Mouse (Mus musculus) liver, embryonic 16.5 days (tissue): ENCODE data around the gene Orai2. TPM values are rescaled to one million over a fixed set of nuclear protein-coding genes. Genes with fewer than 3 reads are reported as not detected.
"Not testable (repeated sequence)": the region's sequence is repeated elsewhere in the genome, so short reads cannot be mapped to it uniquely, and the experiment has no call there.

ENCODE experiments used
- ATAC-seq: fragments of 200-750 bp; cut with Nextera tagmentation; 2 replicates; pipeline ENCODE4 v1.8.0; 2017; ENCODE audit warnings: low read depth, mild to moderate bottlenecking, moderate number of reproducible peaks, moderate library complexity
- H3K27ac ChIP-seq: fragments of 300-500 bp; sonication (generic); 2 replicates; pipeline ENCODE4 v1.5.1; 2014; ENCODE audit warnings: mild to moderate bottlenecking, low read length
- H3K27me3 ChIP-seq: fragments of 300-500 bp; sonication (generic); 2 replicates; pipeline ENCODE4 v1.6.1; 2014; ENCODE audit warnings: low read depth, low read length, mixed read lengths; ENCODE audit not compliant: control insufficient read depth, insufficient read depth
- H3K36me3 ChIP-seq: fragments of 300-500 bp; sonication (generic); 2 replicates; pipeline ENCODE4 v1.6.1; 2014; ENCODE audit warnings: mild to moderate bottlenecking; ENCODE audit not compliant: control insufficient read depth, insufficient read depth
- H3K4me1 ChIP-seq: fragments of 300-500 bp; sonication (generic); 2 replicates; pipeline ENCODE4 v1.6.1; 2014; ENCODE audit warnings: low read depth, low read length, mixed read lengths; ENCODE audit not compliant: control insufficient read depth
- H3K4me2 ChIP-seq: fragments of 300-500 bp; sonication (generic); 2 replicates; pipeline ENCODE4 v1.6.1; 2014; ENCODE audit warnings: low read depth, low read length, mixed read lengths
- H3K4me3 ChIP-seq: fragments of 300-500 bp; sonication (generic); 2 replicates; pipeline ENCODE4 v1.5.1; 2014; ENCODE audit warnings: low read depth, mild to moderate bottlenecking, low read length
- H3K9ac ChIP-seq: fragments of 300-500 bp; sonication (generic); 2 replicates; pipeline ENCODE4 v1.6.1; 2014; ENCODE audit warnings: low read depth, low read length
- H3K9me3 ChIP-seq: fragments of 300-500 bp; sonication (generic); replicated peaks from 2 replicates; pipeline ENCODE4 v1.6.1; 2016; ENCODE audit warnings: low read length; ENCODE audit not compliant: control insufficient read depth
- WGBS: fragments of 180-500 bp; shearing (Covaris S2); extraction: QIAGEN DNeasy Blood & Tissue Kit; methylation state at CpG from one replicate; pipeline ENCODE4 v1.1.7; 2014; ENCODE audit not compliant: insufficient replicate concordance; 5-methylcytosine and 5-hydroxymethylcytosine counted together
- polyA plus RNA-seq: library from polyadenylated mRNA; unstranded; fragments of >200 nt; fragmentation: Nextera tagmentation; extraction: Ambion mirVana; gene quantifications from 2 replicates; pipeline ENCODE4 v1.2.1, GENCODE M21; 2015

Orai2 gene
- polyA plus RNA-seq, 1 experiment from 2014 or later, result 4.0 TPM

GRCm38 (mm10) chr5:136211341-136212102, 41.0 kb upstream of the Orai2 start:
- WGBS, result 63% methylated on average over 14 of the region's 14 CpGs
- H3K27me3 ChIP-seq, H3K4me3 ChIP-seq, H3K4me2 ChIP-seq, H3K36me3 ChIP-seq, H3K27ac ChIP-seq, H3K9me3 ChIP-seq, ATAC-seq, H3K9ac ChIP-seq, H3K4me1 ChIP-seq: not testable (repeated sequence)

GRCm38 (mm10) chr5:136210549-136210948, 40.0 kb upstream of the Orai2 start:
- no peak for ATAC-seq
- WGBS, result 26% methylated on average over 5 of the region's 5 CpGs
- H3K27ac ChIP-seq, result no peak overlapping the region
- no peaks in the 10 kb centered on the region for H3K36me3 ChIP-seq
- no peaks in the 10 kb centered on the region for H3K9me3 ChIP-seq
- no peak overlapping the region for H3K4me2 ChIP-seq
- no peaks in the 10 kb centered on the region for H3K4me1 ChIP-seq
- no peak overlapping the region for H3K9ac ChIP-seq
- H3K27me3 ChIP-seq, result no peaks in the 10 kb centered on the region
- H3K4me3 ChIP-seq, result no peak overlapping the region

- 28% methylated on average over 7 of the region's 7 CpGs for WGBS
- Histone ChIP-seq H3K9ac (no peak overlapping the region), H3K27ac (no peak overlapping the region), H3K4me1 (peaks cover 11% of the 10 kb centered on the region), H3K4me2 (no peak overlapping the region), H3K9me3 (no peaks in the 10 kb centered on the region), H3K36me3 (no peaks in the 10 kb centered on the region), H3K27me3 (no peaks in the 10 kb centered on the region), H3K4me3 (no peak overlapping the region)
- no peak for ATAC-seq
Measured at GRCm38 (mm10) chr5:136201832-136202231, 31.3 kb upstream of the Orai2 start.

GRCm38 (mm10) chr5:136199526-136199925, 29.0 kb upstream of the Orai2 start:
- no peak overlapping the region for H3K27ac ChIP-seq
- 35% methylated on average over 11 of the region's 11 CpGs for WGBS

GRCm38 (mm10) chr5:136198474-136199391, 28.2 kb upstream of the Orai2 start, which contains the start of gene Prkrip1:
TSS of gene Prkrip1 (minus strand) at chr5:136198963.
- 0% methylated on average over 61 of the region's 62 CpGs for WGBS
- H3K4me1 ChIP-seq, result peaks cover 11% of the 10 kb centered on the region
- H3K36me3 ChIP-seq, result peaks cover 25% of the 10 kb centered on the region
- peak within 1 kb of the TSS; percentile 90 for H3K9ac ChIP-seq
- H3K4me3 ChIP-seq, result peak within 1 kb of the TSS; percentile 85
- H3K27me3 ChIP-seq, result no peaks in the 10 kb centered on the region
- peak within 1 kb of the TSS; percentile 80 for H3K27ac ChIP-seq
- no peaks in the 10 kb centered on the region for H3K9me3 ChIP-seq
- H3K4me2 ChIP-seq, result peak within 1 kb of the TSS; percentile 93
- ATAC-seq, result peak; percentile 91

More at GRCm38 (mm10) chr5:136199526-136199925, 29.0 kb upstream of the Orai2 start:
- Histone ChIP-seq H3K27me3 (no peaks in the 10 kb centered on the region), H3K9ac (peak overlapping the region; percentile 90; the same call in 1 of the 2 replicates), H3K9me3 (no peaks in the 10 kb centered on the region), H3K36me3 (peaks cover 19% of the 10 kb centered on the region), H3K4me2 (peak overlapping the region; percentile 93), H3K4me3 (peak overlapping the region; percentile 85), H3K4me1 (peaks cover 11% of the 10 kb centered on the region)
- ATAC-seq, result no peak

- Histone ChIP-seq H3K4me2 (no peak overlapping the region), H3K4me3 (no peak overlapping the region), H3K27me3 (no peaks in the 10 kb centered on the region), H3K9me3 (no peaks in the 10 kb centered on the region), H3K27ac (no peak overlapping the region), H3K9ac (no peak overlapping the region), H3K4me1 (no peaks in the 10 kb centered on the region), H3K36me3 (peaks cover 42% of the 10 kb centered on the region)
- no peak for ATAC-seq
- 82% methylated on average over 7 of the region's 7 CpGs for WGBS
Measured at GRCm38 (mm10) chr5:136191870-136192269, 21.4 kb upstream of the Orai2 start.

- Histone ChIP-seq H3K9me3 (no peaks in the 10 kb centered on the region), H3K4me3 (no peak overlapping the region), H3K27ac (no peak overlapping the region), H3K27me3 (no peaks in the 10 kb centered on the region), H3K9ac (no peak overlapping the region), H3K4me1 (no peaks in the 10 kb centered on the region), H3K36me3 (peaks cover 19% of the 10 kb centered on the region), H3K4me2 (no peak overlapping the region)
- ATAC-seq, result no peak
- WGBS, result 31% methylated on average over 4 of the region's 4 CpGs
Measured at GRCm38 (mm10) chr5:136186723-136187122, 16.2 kb upstream of the Orai2 start.

- H3K4me2 ChIP-seq, result no peak overlapping the region
- H3K4me3 ChIP-seq, result no peak overlapping the region
- H3K9ac ChIP-seq, result no peak overlapping the region
- H3K4me1 ChIP-seq, result no peaks in the 10 kb centered on the region
- peaks cover 31% of the 10 kb centered on the region for H3K36me3 ChIP-seq
- WGBS, result 69% methylated on average over 7 of the region's 7 CpGs
- ATAC-seq, result no peak
- no peak overlapping the region for H3K27ac ChIP-seq
- H3K9me3 ChIP-seq, result no peaks in the 10 kb centered on the region
- H3K27me3 ChIP-seq, result no peaks in the 10 kb centered on the region
Measured at GRCm38 (mm10) chr5:136183766-136184165, 13.3 kb upstream of the Orai2 start.

GRCm38 (mm10) chr5:136182830-136183229, 12.3 kb upstream of the Orai2 start:
- ATAC-seq, result no peak
- Histone ChIP-seq H3K27me3 (no peaks in the 10 kb centered on the region), H3K9me3 (no peaks in the 10 kb centered on the region), H3K4me2 (no peak overlapping the region), H3K4me3 (no peak overlapping the region), H3K4me1 (no peaks in the 10 kb centered on the region), H3K9ac (no peak overlapping the region), H3K36me3 (peaks cover 26% of the 10 kb centered on the region), H3K27ac (no peak overlapping the region)
- WGBS, result 29% methylated on average over 4 of the region's 4 CpGs
